Mouse (Mus musculus) stomach, embryonic 16.5 days (tissue): Measurements from ENCODE around the gene Lrrc20. TPM values are rescaled to one million over a fixed set of nuclear protein-coding genes. Genes with fewer than 3 reads are reported as not detected.

Experiments
- ATAC-seq: fragments of 200-750 bp; cut with Nextera tagmentation; 2 replicates; pipeline ENCODE4 v1.8.0; 2017; ENCODE audit warnings: moderate number of reproducible peaks, moderate TSS enrichment; ENCODE audit not compliant: insufficient read depth, low FRiP score
- H3K27ac ChIP-seq: fragments of 300-500 bp; sonication (generic); 2 replicates; pipeline ENCODE4 v1.5.1; 2014; ENCODE audit warnings: low read length
- H3K27me3 ChIP-seq: fragments of 300-500 bp; sonication (generic); 2 replicates; pipeline ENCODE4 v1.6.1; 2014; ENCODE audit warnings: low read length, control low read depth, mixed read lengths; ENCODE audit not compliant: control insufficient read depth, insufficient read depth
- H3K36me3 ChIP-seq: fragments of 300-500 bp; sonication (generic); 2 replicates; pipeline ENCODE4 v1.6.1; 2014; ENCODE audit warnings: low read length; ENCODE audit not compliant: control insufficient read depth, insufficient read depth
- H3K4me1 ChIP-seq: fragments of 300-500 bp; sonication (generic); 2 replicates; pipeline ENCODE4 v1.6.1; 2014; ENCODE audit warnings: low read length, control low read depth, mixed read lengths; ENCODE audit not compliant: control insufficient read depth, insufficient read depth
- H3K4me2 ChIP-seq: fragments of 300-500 bp; sonication (generic); 2 replicates; pipeline ENCODE4 v1.6.1; 2014; ENCODE audit warnings: low read depth, low read length, mixed read lengths
- H3K4me3 ChIP-seq: fragments of 300-500 bp; sonication (generic); replicated peaks from 2 replicates; pipeline ENCODE4 v1.5.1; 2014; ENCODE audit warnings: mild to moderate bottlenecking, low read length
- H3K9ac ChIP-seq: fragments of 300-500 bp; sonication (generic); 2 replicates; pipeline ENCODE4 v1.6.1; 2014; ENCODE audit warnings: low read length
- H3K9me3 ChIP-seq: fragments of 300-500 bp; sonication (generic); replicated peaks from 2 replicates; pipeline ENCODE4 v1.6.1; 2016; ENCODE audit warnings: low read length, control low read depth; ENCODE audit not compliant: control insufficient read depth
- WGBS: fragments of 180-500 bp; shearing (Covaris S2); extraction: QIAGEN DNeasy Blood & Tissue Kit; methylation state at CpG from one replicate; pipeline ENCODE4 v1.1.7; 2014; 5-methylcytosine and 5-hydroxymethylcytosine counted together
- polyA plus RNA-seq: library from polyadenylated mRNA; unstranded; fragments of >200 nt; fragmentation: Nextera tagmentation; extraction: Ambion mirVana; gene quantifications from 2 replicates; pipeline ENCODE4 v1.2.1, GENCODE M21; 2015

Lrrc20 gene
- 5.6 and 6.0 TPM in 2 replicates for polyA plus RNA-seq

GRCm38 (mm10) chr10:61475594-61476439 lies at the start of gene Lrrc20:
Gene Lrrc20, plus strand, starts transcription at chr10:61475801.
- Histone ChIP-seq H3K27me3 (no peaks in the 10 kb centered on the region), H3K27ac (no peak within 1 kb of the TSS; the same call in none of the 2 replicates), H3K9me3 (no peaks in the 10 kb centered on the region), H3K9ac (peak within 1 kb of the TSS; percentile 75), H3K4me1 (peaks cover 9% of the 10 kb centered on the region), H3K4me3 (peak within 1 kb of the TSS; percentile 87), H3K36me3 (no peaks in the 10 kb centered on the region), H3K4me2 (peak within 1 kb of the TSS; percentile 98)
- peak; percentile 99 for ATAC-seq
- WGBS, result under 1% methylated on average over 70 of the region's 70 CpGs

DNA sequence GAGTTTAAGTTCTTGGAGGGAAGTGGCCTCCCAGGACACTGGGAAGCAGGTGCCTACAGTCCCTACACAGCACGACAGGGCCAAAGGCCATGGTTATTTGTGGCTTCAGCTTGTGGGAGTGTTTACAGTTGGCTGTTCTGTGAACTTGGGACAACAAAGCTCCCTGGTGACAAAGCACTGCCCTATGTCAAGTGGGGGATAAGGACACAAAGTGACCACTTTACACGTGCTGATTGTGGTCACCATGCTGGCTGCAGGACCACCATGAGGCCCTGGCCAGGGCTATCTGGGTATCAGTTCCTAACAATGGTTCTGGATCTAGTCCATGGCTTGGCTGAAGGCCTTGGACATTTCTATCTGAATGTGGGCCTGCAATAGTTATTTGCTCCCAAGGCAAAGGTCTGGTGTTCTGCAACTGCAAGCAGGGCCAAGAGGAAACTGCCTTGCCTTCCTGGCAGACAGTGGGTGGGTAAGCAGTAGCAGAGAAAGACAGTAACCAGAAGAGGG lies 49.3 kb upstream of the Lrrc20 start:
- peaks cover 13% of the 10 kb centered on the region; the same call in 1 of the 2 replicates for H3K4me1 ChIP-seq
- no peak for ATAC-seq
- H3K4me3 ChIP-seq, result no peak overlapping the region
- H3K4me2 ChIP-seq, result no peak overlapping the region
- H3K9me3 ChIP-seq, result no peaks in the 10 kb centered on the region
- WGBS, result 38% methylated on average over 2 of the region's 2 CpGs
- H3K9ac ChIP-seq, result no peak overlapping the region
- no peaks in the 10 kb centered on the region for H3K36me3 ChIP-seq
- H3K27me3 ChIP-seq, result no peaks in the 10 kb centered on the region
- H3K27ac ChIP-seq, result no peak overlapping the region

- WGBS, result 81% methylated on average over 6 of the region's 6 CpGs
- H3K4me1 ChIP-seq, result peaks cover 10% of the 10 kb centered on the region; the same call in 1 of the 2 replicates
- ATAC-seq, result no peak
Observed at GRCm38 (mm10) chr10:61427951-61428350, 47.6 kb upstream of the Lrrc20 start.

GRCm38 (mm10) chr10:61428416-61428815 lies 47.2 kb upstream of the Lrrc20 start:
- Histone ChIP-seq H3K27ac (no peak overlapping the region), H3K36me3 (peaks cover 4% of the 10 kb centered on the region; the same call in 1 of the 2 replicates), H3K9ac (no peak overlapping the region), H3K9me3 (no peaks in the 10 kb centered on the region), H3K4me1 (peaks cover 9% of the 10 kb centered on the region; the same call in 1 of the 2 replicates), H3K27me3 (no peaks in the 10 kb centered on the region), H3K4me3 (no peak overlapping the region), H3K4me2 (no peak overlapping the region)
- ATAC-seq, result no peak
- 60% methylated on average over 4 of the region's 4 CpGs for WGBS

More at GRCm38 (mm10) chr10:61427951-61428350, 47.6 kb upstream of the Lrrc20 start:
- Histone ChIP-seq H3K36me3 (peaks cover 4% of the 10 kb centered on the region; the same call in 1 of the 2 replicates), H3K4me3 (no peak overlapping the region), H3K27me3 (no peaks in the 10 kb centered on the region), H3K9ac (no peak overlapping the region), H3K4me2 (no peak overlapping the region), H3K27ac (no peak overlapping the region), H3K9me3 (no peaks in the 10 kb centered on the region)

DNA sequence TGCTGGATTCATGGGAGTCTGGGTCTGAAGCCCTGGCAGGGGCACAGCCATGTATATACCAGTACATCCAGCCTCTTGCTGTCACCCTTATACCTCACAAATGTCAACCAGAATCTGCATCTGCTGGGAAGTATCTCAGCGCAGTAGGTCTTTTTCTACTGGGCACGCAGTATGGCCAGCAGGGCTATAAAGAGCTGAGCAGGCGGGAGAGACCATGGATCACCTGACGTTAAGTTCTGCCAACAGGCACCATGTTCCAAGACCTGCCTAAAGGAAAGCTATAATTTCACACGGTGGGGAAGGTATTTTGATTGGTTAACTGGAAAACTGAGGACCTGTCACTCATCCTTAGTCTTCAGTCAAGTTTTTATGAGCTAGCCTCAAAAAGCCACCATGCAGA lies 46.6 kb upstream of the Lrrc20 start:
- ATAC-seq, result no peak
- 96% methylated on average over 5 of the region's 5 CpGs for WGBS

GRCm38 (mm10) chr10:61431375-61431774 lies 44.2 kb upstream of the Lrrc20 start:
- H3K4me3 ChIP-seq, result no peak overlapping the region
- H3K27ac ChIP-seq, result no peak overlapping the region
- peaks cover 11% of the 10 kb centered on the region; the same call in 1 of the 2 replicates for H3K36me3 ChIP-seq
- H3K4me1 ChIP-seq, result no peaks in the 10 kb centered on the region
- ATAC-seq, result no peak
- 92% methylated on average over 9 of the region's 9 CpGs for whole genome bisulfite sequencing
- no peak overlapping the region for H3K9ac ChIP-seq
- H3K27me3 ChIP-seq, result no peaks in the 10 kb centered on the region
- H3K9me3 ChIP-seq, result no peaks in the 10 kb centered on the region
- no peak overlapping the region for H3K4me2 ChIP-seq

More for the DNA sequence above, 46.6 kb upstream of the Lrrc20 start:
- peaks cover 4% of the 10 kb centered on the region; the same call in 1 of the 2 replicates for H3K36me3 ChIP-seq
- no peak overlapping the region for H3K4me2 ChIP-seq
- H3K4me1 ChIP-seq, result peaks cover 9% of the 10 kb centered on the region; the same call in 1 of the 2 replicates
- no peak overlapping the region for H3K27ac ChIP-seq
- H3K9me3 ChIP-seq, result no peaks in the 10 kb centered on the region
- no peak overlapping the region for H3K4me3 ChIP-seq
- no peak overlapping the region for H3K9ac ChIP-seq
- H3K27me3 ChIP-seq, result no peaks in the 10 kb centered on the region

DNA sequence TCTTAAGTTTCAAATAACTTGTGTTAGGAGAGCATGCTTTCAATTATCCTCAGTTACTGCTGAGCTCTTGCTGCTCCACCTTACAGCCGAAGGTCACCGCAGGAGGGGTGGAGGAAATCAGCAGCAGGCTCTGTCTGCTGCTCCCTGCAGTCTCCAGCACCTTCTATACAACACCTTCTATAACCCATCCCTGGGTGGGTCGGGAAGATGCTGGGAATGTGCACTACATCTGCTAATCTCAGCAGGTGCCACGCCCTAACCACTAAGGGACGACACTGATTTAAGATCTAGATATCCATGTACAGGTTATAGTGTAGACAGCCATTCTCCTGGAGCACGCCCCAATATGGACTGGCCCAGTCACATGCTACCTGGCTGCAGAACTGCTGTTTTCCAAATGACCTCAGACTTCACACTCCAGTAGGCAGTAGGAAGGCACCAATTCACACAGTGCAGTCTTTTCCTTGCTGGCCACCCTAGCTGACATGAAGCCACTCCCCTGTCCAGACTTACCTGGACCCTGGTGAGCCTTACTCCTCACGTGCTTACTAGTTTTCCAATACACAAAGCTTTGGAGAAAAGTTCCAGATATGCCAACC lies 35.3 kb upstream of the Lrrc20 start:
- ATAC-seq, result no peak
- no peaks in the 10 kb centered on the region for H3K9me3 ChIP-seq
- H3K4me1 ChIP-seq, result peaks cover 22% of the 10 kb centered on the region
- H3K4me3 ChIP-seq, result no peak overlapping the region
- no peaks in the 10 kb centered on the region for H3K27me3 ChIP-seq
- H3K9ac ChIP-seq, result no peak overlapping the region
- 0 out of 2 replicates have a peak, but pooled peaks cover under 1% of the 10 kb centered on the region for H3K36me3 ChIP-seq
- 87% methylated on average over 7 of the region's 7 CpGs for WGBS
- H3K27ac ChIP-seq, result no peak overlapping the region
- no peak overlapping the region for H3K4me2 ChIP-seq

GRCm38 (mm10) chr10:61443456-61443855 lies 32.1 kb upstream of the Lrrc20 start:
- ATAC-seq, result no peak
- WGBS, result 44% methylated on average over 6 of the region's 6 CpGs
- Histone ChIP-seq H3K4me1 (peaks cover 25% of the 10 kb centered on the region), H3K4me3 (no peak overlapping the region), H3K27me3 (no peaks in the 10 kb centered on the region), H3K27ac (peak overlapping the region; percentile 10; the same call in 1 of the 2 replicates), H3K9me3 (no peaks in the 10 kb centered on the region), H3K4me2 (no peak overlapping the region), H3K36me3 (no peaks in the 10 kb centered on the region), H3K9ac (no peak overlapping the region)

- no peak for ATAC-seq
- H3K4me1 ChIP-seq, result peaks cover 27% of the 10 kb centered on the region
- WGBS, result 75% methylated on average over 1 of the region's 1 CpGs
Observed at GRCm38 (mm10) chr10:61443876-61444275, 31.7 kb upstream of the Lrrc20 start.

More at GRCm38 (mm10) chr10:61443876-61444275, 31.7 kb upstream of the Lrrc20 start:
- peak overlapping the region; percentile 10; the same call in 1 of the 2 replicates for H3K27ac ChIP-seq
- no peak overlapping the region for H3K4me2 ChIP-seq
- H3K9me3 ChIP-seq, result no peaks in the 10 kb centered on the region
- H3K36me3 ChIP-seq, result no peaks in the 10 kb centered on the region
- H3K4me3 ChIP-seq, result no peak overlapping the region
- no peaks in the 10 kb centered on the region for H3K27me3 ChIP-seq
- H3K9ac ChIP-seq, result no peak overlapping the region
